In the genomic region with DNA sequence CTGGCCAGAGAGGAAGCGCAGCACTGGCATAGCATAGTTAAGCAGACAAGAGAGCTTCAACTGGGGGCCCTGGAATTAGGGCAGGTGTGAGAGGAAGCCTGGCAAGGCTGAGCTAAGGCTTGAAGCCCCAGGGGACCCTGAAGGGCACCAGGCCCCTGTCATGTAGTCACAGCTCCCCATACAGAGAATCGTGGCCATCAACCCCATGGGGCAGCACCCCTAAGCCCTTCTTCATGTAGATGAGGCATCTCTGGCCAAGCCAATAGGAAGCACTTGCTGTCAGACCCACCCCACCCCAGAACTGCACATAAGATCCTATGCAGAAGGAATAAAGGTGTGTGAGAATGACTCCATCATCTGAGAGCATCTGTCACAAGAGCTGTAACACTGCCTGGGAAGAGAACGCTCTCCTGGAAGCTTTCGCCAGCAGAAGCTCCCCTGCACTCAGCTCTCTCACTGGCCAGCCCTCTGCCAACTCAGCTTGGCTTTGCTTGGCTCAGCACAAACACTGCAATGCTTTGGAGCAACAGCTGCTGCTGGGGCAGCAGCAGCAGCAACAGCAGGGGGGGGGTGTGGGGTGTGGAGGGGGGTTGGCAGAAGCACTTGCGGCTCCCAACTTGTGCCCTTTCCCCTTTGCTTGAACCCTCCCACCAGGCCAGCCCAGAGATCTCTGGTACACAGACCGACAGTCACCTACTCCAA, we compare ENCODE assay signal across 13 mouse cellular contexts. TPM values are rescaled to one million over a fixed set of nuclear protein-coding genes. Genes with fewer than 3 reads are reported as not detected.
DNase-seq lines count a peak whose midpoint lies in the region; ATAC-seq and TF ChIP-seq lines count a peak whose summit lies in the region.
"Had no signal": no experiment of that assay in that cellular context is flagged by ENCODE, and none has a peak within 500 bp of the region (broad histone marks: within the 10 kb centered on the region; RNA-seq: fewer than 3 reads in every experiment).

No protein-coding gene starts in this region.

- DNase-seq in hindbrain, embryonic 11.5 days (ENCODE audit: low spot score), result no peak
- peak; percentile 8 for DNase-seq in lung, postnatal 14 days
- DNase-seq in lung, postnatal 36 days, result no peak
- peak; percentile 51 for DNase-seq in NIH3T3 (ENCODE audit: low read depth)
- DNase-seq in gastrocnemius, adult 2 months, result peak; percentile 83

- intact Hi-C loops in gastrocnemius, adult 2 months (cut with DNase I), result loop anchor here (5.0 kb wide), 1 partner anchor 60 kb away; a partner anchor contains a TSS

- WGBS in hindbrain, embryonic 16.5 days, result 44% methylated on average over 6 of the region's 6 CpGs
- WGBS in hindbrain, embryonic 11.5 days, result 52% methylated on average over 6 of the region's 6 CpGs
- WGBS in liver, embryonic 12.5 days (ENCODE audit: insufficient replicate concordance), result 64% methylated on average over 6 of the region's 6 CpGs

- H3K4me1 ChIP-seq in hindbrain, embryonic 16.5 days (ENCODE audit: control insufficient read depth, insufficient read depth, low read depth, low read length), result peaks cover 9% of the 10 kb centered on the region; the same call in 1 of the 2 replicates
- no peaks in the 10 kb centered on the region for H3K4me1 ChIP-seq in hindbrain, embryonic 11.5 days (replicated peaks; ENCODE audit: control insufficient read depth, insufficient read depth, low read length)
- H3K4me1 ChIP-seq in liver, embryonic 12.5 days, result peaks cover 9% of the 10 kb centered on the region; the same call in 1 of the 2 replicates

- no peaks in the 10 kb centered on the region for H3K27me3 ChIP-seq in hindbrain, embryonic 16.5 days (replicated peaks; ENCODE audit: control insufficient read depth, insufficient read depth, low read length)
- H3K27me3 ChIP-seq in hindbrain, embryonic 11.5 days (ENCODE audit: control insufficient read depth, insufficient read depth, low read length), result no peaks in the 10 kb centered on the region
- H3K27me3 ChIP-seq in liver, embryonic 12.5 days (replicated peaks), result no peaks in the 10 kb centered on the region
- H3K27me3 ChIP-seq: forebrain, embryonic 15.5 days; midbrain, embryonic 12.5 days had no signal

- H3K9me3 ChIP-seq in hindbrain, embryonic 16.5 days (ENCODE audit: control insufficient read depth, low read length), result no peaks in the 10 kb centered on the region
- no peaks in the 10 kb centered on the region for H3K9me3 ChIP-seq in hindbrain, embryonic 11.5 days (ENCODE audit: control insufficient read depth, low read length)
- H3K9me3 ChIP-seq in liver, embryonic 12.5 days (replicated peaks), result no peaks in the 10 kb centered on the region
- H3K9me3 ChIP-seq: forebrain, embryonic 15.5 days; midbrain, embryonic 12.5 days had no signal

- H3K36me3 ChIP-seq in hindbrain, embryonic 16.5 days (ENCODE audit: control insufficient read depth, insufficient read depth, low read length), result no peaks in the 10 kb centered on the region
- no peaks in the 10 kb centered on the region for H3K36me3 ChIP-seq in hindbrain, embryonic 11.5 days (ENCODE audit: control insufficient read depth, insufficient read depth, low read length)
- H3K36me3 ChIP-seq in liver, embryonic 12.5 days, result no peaks in the 10 kb centered on the region
- H3K36me3 ChIP-seq: forebrain, embryonic 15.5 days; midbrain, embryonic 12.5 days had no signal

- H3K4me2 ChIP-seq in hindbrain, embryonic 16.5 days (ENCODE audit: low read length), result no peak overlapping the region
- no peak overlapping the region for H3K4me2 ChIP-seq in hindbrain, embryonic 11.5 days (replicated peaks; ENCODE audit: low read depth, low read length)
- H3K4me2 ChIP-seq in liver, embryonic 12.5 days, result no peak overlapping the region
- H3K4me2 ChIP-seq: forebrain, embryonic 15.5 days; midbrain, embryonic 12.5 days had no signal

- H3K4me3 ChIP-seq in hindbrain, embryonic 16.5 days (ENCODE audit: low read length), result no peak overlapping the region
- H3K4me3 ChIP-seq in hindbrain, embryonic 11.5 days (ENCODE audit: low read depth, low read length), result no peak overlapping the region
- H3K4me3 ChIP-seq in gastrocnemius, adult 2 months, result no peak overlapping the region
- no peak overlapping the region for H3K4me3 ChIP-seq in liver, embryonic 12.5 days
- H3K4me3 ChIP-seq: forebrain, embryonic 15.5 days; midbrain, embryonic 12.5 days had no signal

- no peak overlapping the region for H3K27ac ChIP-seq in hindbrain, embryonic 16.5 days (ENCODE audit: low read depth, low read length)
- H3K27ac ChIP-seq in hindbrain, embryonic 11.5 days (ENCODE audit: low read depth, low read length), result no peak overlapping the region
- peak overlapping the region; percentile 61 for H3K27ac ChIP-seq in gastrocnemius, adult 2 months
- H3K27ac ChIP-seq in liver, embryonic 12.5 days, result no peak overlapping the region
- H3K27ac ChIP-seq: forebrain, embryonic 15.5 days; midbrain, embryonic 12.5 days had no signal

- no peak for TF ChIP-seq CTCF in gastrocnemius, adult 2 months (IDR thresholded peaks at IDR 0.05)

- ATAC-seq in hindbrain, embryonic 16.5 days, result peak; percentile 50
- no peak for ATAC-seq in hindbrain, embryonic 11.5 days (ENCODE audit: low FRiP score)
- ATAC-seq in activated CD4-positive, CD25-positive, alpha-beta regulatory T cell, adult 4 months, result no peak
- ATAC-seq in liver, embryonic 12.5 days, result no peak
- ATAC-seq: forebrain, embryonic 15.5 days; inflammation-experienced regulatory T-cells, adult 6 months had no signal

- no peak overlapping the region for H3K9ac ChIP-seq in hindbrain, embryonic 16.5 days (ENCODE audit: low read depth, low read length)
- no peak overlapping the region for H3K9ac ChIP-seq in hindbrain, embryonic 11.5 days (ENCODE audit: low read depth, low read length)
- H3K9ac ChIP-seq in liver, embryonic 12.5 days, result no peak overlapping the region
- H3K9ac ChIP-seq: forebrain, embryonic 15.5 days; midbrain, embryonic 12.5 days had no signal

RNA-seq across cellular contexts. Expression of a gene that starts 11.8 kb away (rescaled TPM):
- 16.7 and 17.3 TPM in 2 replicates for polyA plus RNA-seq in hindbrain, embryonic 16.5 days (2015; fragmentation: Nextera tagmentation; extraction: Ambion mirVana)
- polyA plus RNA-seq in hindbrain, embryonic 11.5 days (2014; fragmentation: Nextera tagmentation; extraction: Ambion mirVana), result 23.2 and 28.1 TPM in 2 replicates
- total RNA-seq in gastrocnemius, adult 2 months (2021), result 10 to 100 TPM; 30.5 to 40.4 TPM
- 10 to 100 TPM; 58.1 to 69.1 TPM for polyA plus RNA-seq in activated CD4-positive, CD25-positive, alpha-beta regulatory T cell, adult 4 months (2017; shearing (Covaris generic))
- polyA plus RNA-seq in liver, embryonic 12.5 days (2016; fragmentation: Nextera tagmentation; extraction: Ambion mirVana), result 21.1 and 24.3 TPM in 2 replicates

RNA-seq across cellular contexts. Expression of a gene that starts 37.7 kb away (rescaled TPM):
- 0.05 and 0.06 TPM in 2 replicates for polyA plus RNA-seq in hindbrain, embryonic 16.5 days (2015; fragmentation: Nextera tagmentation; extraction: Ambion mirVana)
- polyA plus RNA-seq in hindbrain, embryonic 11.5 days (2014; fragmentation: Nextera tagmentation; extraction: Ambion mirVana), result 0.28 TPM in 1 of 2 replicates, not detected in the other
- under 1 TPM in 1 of 2 experiments, not detected in 1; 0.06 TPM for total RNA-seq in gastrocnemius, adult 2 months (2021)
- polyA plus RNA-seq in activated CD4-positive, CD25-positive, alpha-beta regulatory T cell, adult 4 months (2017; shearing (Covaris generic)), result under 1 TPM; 0.11 to 0.21 TPM
- polyA plus RNA-seq in liver, embryonic 12.5 days (2016; fragmentation: Nextera tagmentation; extraction: Ambion mirVana), result 0.07 and 0.10 TPM in 2 replicates
- polyA plus RNA-seq: embryonic facial prominence, embryonic 11.5 days; forebrain, embryonic 15.5 days; midbrain, embryonic 12.5 days; stomach, embryonic 14.5 days had no signal

RNA-seq across cellular contexts. Expression of a gene that starts 59.4 kb away (rescaled TPM):
- 48.9 and 50.6 TPM in 2 replicates for polyA plus RNA-seq in hindbrain, embryonic 16.5 days (2015; fragmentation: Nextera tagmentation; extraction: Ambion mirVana)
- polyA plus RNA-seq in hindbrain, embryonic 11.5 days (2014; fragmentation: Nextera tagmentation; extraction: Ambion mirVana), result 84.4 and 85.3 TPM in 2 replicates
- total RNA-seq in gastrocnemius, adult 2 months (2021), result 10 to 100 TPM; 17.6 to 18.7 TPM
- 100 to 1,000 TPM; 109 to 118 TPM for polyA plus RNA-seq in activated CD4-positive, CD25-positive, alpha-beta regulatory T cell, adult 4 months (2017; shearing (Covaris generic))
- polyA plus RNA-seq in liver, embryonic 12.5 days (2016; fragmentation: Nextera tagmentation; extraction: Ambion mirVana), result 58.1 and 59.1 TPM in 2 replicates

Comparison
In these comparisons a context has a peak if more than half of its experiments do, and no peak if none do; other contexts are left out.
1. DNase-seq: peak in lung, postnatal 14 days (single experiment), NIH3T3 (single experiment) and gastrocnemius, adult 2 months (single experiment); none in hindbrain, embryonic 11.5 days (single experiment) and lung, postnatal 36 days (single experiment).